Mouse (Mus musculus) cerebellum, adult 8-10 months (tissue): ENCODE measurements around the gene Nsmce4a.
A peak's percentile ranks its signal among the peaks of the same experiment; 100 is the strongest.

Experiments
- DNase-seq: peaks from one replicate; pipeline ENCODE4 v3.0.0; 2022

Nsmce4a gene

DNA sequence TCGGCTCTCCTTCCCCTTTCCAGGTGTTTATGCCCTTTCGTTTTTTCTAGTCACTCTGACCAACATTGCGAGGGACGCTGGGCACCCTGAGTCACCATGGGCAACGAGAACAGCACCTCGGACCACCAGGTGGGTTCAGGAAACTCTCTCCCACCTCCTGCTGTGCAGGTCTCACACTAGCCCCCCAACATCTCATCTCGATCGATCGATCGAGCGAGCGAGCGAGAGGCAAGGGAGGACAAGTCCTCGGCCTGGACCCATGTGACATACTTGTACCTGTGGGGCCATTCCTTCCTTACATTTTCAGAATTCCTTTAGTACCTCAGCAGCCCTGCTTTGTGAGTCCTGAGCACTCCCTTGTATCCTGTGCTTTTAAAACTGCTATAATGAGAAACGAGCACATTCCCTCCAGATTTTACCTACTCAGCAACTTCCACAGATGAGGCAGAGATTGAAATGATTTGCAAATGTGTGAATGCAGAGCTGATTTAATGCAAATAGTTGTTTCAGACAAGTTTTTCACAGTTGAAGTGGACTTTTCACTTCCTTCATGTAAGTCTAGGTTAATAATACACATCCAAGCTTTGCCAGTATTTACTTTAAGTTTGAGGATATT is 4.6 kb upstream of the Nsmce4a start, which contains the start of gene Tacc2:
TSS of gene Tacc2 (plus strand) at position 51 of the 616 bp plus-strand sequence.
- no peak for DNase-seq

DNA sequence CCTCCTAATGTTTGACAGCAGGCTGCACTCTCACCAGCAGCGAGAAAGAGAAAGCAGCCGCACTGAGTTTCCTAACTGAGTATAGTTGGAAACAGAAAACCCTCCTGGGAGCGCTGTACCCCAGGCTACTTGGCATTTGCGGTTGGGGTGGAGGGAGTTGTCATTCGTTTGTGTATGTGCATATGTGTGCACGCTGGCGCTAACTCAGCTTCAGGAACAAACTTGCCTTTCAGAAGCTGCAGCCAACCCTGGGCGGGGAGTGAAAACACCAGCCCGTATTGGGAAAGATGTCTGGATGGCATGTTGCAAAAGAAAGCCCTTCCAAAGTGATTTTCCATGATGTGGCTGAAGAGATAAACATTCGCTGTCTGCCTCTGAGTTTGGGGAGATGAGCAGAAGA is 4.1 kb upstream of the Nsmce4a start:
- no peak for DNase-seq

DNA sequence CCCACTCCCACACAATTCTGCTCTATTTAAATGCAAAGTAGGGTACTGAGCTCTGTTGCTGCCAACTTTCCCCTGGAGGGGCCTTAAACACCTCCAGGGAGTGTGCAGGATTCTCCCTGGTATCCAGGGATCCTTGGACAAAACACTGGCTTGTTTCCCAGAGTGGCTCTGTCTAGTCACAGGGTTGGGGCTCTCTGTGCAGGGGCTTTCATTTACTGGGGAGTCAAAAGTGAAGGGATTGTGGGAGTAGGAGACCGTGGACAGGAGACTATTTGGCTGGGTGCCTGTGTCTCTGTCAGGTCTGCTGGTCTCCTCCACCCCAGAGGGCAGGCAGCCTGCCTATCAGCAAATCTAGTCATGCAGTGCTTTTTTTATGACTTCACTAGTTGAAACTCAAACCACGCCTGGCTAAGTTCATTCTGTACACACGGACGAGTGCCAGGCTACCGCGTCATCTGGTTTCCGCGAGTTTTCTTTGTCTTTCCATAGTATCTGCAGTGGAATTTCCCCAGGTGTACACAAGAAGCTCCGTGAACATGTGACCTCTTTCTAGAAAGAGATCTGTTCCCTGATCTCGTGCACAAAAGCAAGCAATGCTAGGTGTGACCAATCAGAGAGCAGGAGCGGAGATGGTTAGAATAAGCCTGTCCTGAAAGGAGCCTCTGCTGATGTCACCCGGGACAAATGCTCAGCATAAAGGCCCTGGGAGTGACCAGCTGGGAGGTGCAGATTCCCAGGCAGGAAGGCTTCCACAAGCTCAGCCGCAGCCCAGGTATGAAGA is 1.5 kb upstream of the Nsmce4a start:
- no peak for DNase-seq

DNA sequence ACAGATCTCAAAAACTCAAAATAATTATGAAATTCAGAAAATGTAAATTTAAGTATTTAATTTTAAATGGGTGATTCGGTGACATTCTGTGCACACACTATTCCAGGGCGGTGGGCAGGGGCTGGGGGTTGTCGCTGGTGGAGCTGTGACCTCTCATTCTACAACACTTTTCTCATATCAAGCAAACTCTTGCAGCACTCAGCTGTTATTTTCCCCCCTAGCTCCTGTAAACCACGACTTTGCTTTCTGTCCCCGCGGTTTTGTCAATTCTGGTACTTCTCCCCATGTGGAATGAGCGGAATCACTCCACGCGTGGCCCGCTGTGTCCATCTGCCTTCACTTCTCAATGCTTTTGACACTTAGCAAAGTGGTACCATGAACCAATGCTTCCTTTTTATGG is 828 bp upstream of the Nsmce4a start:
- no peak for DNase-seq

DNA sequence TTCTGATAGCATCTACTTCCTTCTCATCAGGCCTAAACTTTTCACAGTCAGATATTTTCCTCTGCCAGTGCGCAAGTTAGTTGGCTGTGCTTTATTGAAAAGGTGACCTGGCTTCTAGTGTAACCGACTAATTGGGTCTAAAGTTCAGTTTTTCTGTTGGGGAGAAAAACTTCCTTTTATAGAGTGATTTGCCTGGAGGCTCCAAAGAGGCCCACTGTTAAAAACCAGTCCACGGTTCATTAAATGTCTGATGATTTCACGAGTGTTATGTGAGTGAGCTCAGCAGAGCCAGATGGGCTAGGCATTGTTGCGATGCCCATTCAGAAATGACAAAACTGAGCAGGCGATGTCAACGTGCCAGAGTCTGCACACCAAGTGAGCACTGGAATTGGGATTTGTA is 2.4 kb downstream of the Nsmce4a start:
- no peak for DNase-seq

DNA sequence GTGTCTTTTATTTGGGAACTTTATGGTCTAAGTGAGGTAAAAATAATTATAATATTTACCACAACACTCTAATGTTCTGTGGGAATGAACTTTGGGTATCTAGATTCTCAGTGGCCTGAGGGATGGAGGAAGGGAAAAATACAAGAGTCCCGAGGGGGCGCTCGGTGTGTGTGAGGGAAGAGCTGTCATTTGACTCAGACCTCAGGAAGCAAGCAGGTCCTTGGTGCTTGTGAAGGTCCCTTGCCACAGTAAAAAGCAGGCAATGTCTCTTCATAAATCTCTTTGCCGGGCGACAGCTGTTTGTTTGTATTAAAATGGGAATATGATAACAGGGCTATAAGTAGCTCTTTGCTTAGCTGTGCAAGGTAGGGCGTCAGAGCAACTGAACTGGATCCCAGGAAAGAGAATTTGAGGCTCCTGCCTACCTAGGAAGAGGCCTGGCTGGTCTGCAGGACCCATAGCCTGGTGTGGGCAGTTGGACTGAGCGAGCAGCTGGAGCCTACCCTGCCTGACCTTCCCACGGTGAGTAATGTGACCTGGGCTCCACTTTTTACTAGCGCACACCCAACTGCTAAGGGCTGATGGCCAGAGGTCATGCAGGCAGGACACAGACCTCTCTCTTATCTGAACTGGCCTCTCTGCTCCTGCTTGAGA is 4.0 kb downstream of the Nsmce4a start:
- no peak for DNase-seq

DNA sequence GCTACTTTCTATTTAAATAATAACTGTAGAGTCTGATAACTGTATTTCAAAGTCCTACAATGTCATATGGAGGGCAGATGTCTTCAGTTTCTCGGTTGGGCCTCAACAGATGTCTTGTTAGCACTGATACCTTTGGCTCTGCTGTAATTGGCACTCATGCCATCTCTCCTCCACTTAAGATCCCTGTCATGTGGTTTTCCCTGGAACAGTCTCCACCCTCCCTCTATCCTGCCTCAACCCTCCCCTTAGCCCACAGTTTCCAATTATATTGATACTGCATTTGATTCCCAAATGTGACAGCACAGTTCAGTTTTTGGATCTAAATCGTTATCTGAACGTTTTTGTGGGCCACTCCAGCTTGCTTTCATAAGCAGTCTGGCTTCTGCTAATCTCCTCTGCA is 8.3 kb downstream of the Nsmce4a start:
- DNase-seq, result no peak

DNA sequence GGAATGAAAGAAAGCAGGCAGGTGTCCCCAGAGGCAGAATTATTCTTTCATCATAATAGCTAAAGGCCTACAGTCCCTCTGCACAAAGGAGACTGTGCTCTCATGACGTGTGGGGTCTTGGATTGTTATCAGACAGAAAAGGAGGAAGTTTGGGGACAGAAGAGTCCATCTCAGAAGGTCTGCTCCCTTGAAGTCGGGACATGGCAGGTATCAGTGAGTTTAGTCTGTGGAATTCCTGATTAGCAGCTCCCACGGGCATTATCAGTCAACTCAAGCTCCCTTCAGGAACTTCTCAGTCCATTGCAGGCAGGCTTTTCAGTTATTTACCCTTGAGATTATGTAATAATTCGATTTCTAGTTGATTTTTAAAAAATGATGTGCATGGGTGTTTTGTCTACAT is 9.0 kb downstream of the Nsmce4a start:
- no peak for DNase-seq

DNA sequence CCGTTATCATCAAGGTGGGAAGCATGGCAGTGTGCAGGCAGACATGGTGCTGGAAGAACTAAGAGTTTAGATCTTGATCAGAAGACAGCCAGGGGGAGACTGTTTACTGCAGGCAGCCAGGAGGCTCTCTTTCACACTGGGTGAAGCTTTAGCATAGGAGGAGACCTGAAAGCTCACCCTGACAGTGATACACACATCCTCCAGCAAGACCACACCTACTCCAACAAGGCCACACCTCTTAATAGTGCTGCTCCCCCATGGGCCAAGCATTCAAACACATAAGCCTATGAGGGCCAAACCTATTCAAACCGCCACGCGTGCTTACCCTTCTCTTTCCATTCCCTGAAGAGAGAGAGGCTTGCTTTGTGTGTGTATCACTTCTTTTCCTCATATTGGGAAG is 9.6 kb downstream of the Nsmce4a start:
- no peak for DNase-seq

DNA sequence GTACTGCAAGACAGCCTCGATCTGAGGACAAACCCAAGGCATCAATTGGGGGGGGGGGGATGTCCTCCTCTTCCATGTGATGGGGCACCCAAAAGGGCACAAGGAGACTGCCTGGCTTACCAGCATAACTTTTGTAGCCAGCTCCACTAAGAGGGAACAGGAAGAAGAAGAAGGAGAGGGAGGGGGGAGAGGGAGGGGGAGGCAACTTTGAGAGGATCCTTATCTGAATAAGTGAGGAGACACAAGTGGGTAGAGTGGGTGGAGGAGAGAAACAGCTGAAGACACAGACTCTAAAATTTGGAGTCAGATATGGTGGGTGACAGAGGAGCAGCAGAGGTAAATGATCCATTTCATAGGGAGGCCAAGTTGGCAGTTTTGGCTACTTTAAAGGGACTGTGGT is 12.0 kb downstream of the Nsmce4a start:
- no peak for DNase-seq

DNA sequence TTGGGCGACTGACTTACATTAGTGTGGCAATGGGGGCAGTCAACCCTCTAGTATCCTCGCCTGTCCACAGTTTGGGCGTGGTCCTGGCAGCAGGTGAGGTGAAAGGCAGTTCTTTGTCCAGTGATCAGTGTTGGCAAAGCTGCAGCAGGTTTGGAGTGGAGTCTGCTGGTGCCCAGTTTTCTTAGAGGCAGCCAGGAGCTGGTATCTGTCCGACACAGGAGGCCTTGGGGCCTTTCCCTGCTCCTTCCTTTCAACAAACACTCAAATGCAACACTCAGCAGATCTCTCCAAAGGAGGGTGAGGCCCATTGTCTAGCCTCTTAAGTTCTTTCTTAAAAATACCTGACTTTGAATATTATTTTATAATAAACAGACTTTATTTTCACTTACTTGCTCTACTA is 14.3 kb downstream of the Nsmce4a start:
- DNase-seq, result no peak

DNA sequence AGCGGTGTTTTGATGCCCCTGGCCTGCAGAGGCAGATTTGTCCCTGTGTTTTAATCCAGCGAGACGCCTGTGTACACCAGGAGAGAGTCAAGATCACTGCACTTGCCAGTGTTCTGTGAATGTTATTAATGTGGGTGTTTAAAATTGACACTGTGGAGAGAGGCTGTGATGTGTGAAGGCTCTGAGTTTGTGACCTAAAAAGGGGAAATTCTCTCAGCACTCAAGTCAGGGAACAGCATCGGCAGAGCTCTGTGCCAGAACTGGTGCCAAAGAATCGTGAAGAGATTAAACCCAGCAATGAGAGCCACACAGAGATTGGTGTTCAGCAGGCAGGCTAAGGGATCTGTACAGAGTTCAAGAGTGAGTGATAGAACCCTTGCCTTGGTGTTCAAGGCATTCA is 17.3 kb downstream of the Nsmce4a start:
- DNase-seq, result no peak

DNA sequence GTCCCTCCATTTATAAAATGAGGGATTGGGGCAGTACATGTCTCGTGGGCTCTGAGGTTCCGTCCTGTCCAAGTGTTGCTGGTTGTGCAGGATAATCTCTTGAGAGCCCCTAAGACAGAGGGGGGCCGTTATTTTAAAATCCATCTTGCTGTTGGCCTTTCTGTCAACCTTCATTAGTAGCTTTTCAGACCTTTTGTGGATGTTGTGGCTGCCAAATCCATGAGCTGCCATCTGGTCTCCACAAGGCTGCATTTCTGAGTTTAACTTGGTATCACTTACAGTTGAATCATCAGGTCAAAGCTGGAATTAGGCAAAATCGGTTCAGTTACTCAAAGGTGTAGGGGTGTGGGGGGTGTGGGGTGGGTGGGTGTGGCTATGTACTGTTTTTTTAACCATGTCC is 19.6 kb downstream of the Nsmce4a start:
- peak; percentile 59 for DNase-seq

DNA sequence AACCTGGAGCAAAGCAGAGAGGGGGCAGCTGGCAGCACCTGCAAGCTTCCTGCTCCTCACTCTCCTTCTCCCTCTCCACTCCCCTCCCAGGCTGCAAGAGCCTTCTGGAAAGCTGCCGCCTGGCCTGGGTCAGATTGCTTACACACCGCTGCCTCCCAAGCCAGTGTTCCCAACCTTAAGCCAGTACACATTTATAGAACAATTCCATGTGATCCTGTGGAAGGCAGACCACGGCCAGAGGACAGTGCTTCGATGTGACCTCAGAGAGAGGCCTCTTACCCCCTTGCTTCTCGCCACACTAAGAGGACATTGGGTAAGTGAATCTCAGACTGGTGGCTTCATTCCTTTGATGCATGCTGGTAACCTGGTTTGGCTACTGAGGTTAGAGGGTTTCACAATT is 20.1 kb downstream of the Nsmce4a start:
- peak; percentile 70 for DNase-seq

DNA sequence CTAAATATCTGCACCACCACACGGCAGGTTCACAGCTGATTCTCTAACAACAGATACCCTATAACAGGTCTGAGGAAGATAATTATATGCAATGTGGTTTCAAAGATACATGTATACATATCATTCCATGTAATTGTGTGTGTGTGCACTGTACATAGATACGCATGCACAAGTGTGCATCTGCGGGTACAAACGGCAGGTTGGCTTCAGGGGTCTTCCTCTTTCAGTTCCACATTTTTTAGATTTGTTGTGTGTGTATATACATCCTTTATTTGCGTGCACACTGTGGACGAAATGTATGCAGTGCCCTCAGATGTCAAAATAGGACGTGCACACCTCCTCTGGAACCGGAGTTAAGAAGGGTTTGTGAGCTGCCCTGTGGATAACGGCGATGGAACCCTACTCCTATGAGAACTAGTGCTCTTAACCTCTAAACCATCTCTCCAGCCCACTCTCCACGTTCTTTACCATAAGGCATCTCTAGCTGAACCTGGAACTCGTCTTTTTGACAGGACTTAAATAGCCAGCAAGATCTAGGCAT is 25.2 kb downstream of the Nsmce4a start:
- no peak for DNase-seq

DNA sequence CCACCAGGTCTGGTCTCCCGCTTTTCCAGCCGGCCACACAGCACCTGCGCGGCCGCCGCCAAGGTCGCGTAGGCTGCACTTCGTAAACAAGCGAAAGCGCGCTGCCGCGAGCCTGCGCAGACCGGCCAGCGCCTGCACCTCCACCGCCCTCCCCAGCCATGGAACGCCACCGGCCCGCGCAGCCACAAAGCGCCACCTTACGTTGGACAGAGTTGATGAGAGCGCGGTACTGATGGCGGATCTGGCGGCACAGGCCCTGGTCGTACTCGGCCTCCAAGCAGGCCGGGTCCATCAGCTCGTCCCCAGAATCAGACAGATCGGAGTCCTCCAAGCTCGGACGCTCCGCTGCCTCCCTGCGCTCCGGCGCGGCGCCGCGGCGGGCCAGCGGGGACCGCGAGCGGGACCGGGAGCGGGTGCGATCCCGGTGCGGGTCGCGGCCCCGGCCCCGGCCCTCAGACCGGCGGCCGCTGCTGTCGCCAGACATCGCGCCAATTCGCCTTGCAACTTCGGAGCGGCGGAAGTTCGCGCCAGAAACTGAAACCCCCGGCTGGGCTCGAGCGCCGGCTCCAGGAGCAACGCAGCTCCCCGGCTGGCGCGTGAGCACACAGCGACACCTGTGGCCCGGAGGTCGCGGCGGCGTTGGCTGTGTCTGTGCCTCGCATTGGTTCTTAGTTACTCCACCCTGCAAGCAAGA is 26.0 kb downstream of the Nsmce4a start:
- DNase-seq, result peak; percentile 90

DNA sequence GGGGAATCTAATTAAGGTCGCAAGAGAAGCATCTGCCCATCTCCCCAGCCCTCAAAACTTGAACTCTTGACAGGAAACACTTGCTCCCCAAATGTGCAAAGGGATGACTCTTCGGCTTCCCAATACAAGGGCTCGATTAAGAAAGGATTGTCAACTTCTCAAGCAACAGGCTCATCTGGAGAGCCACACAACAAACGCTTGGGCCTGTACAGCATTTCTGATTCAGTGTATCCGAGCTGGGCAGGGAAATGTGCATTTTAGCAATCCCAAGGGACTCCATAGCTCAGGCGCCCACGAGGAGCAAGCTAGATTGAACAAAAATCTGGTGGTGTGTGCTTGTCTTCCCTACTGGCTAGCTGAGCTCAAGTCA is 26.5 kb downstream of the Nsmce4a start:
- no peak for DNase-seq

DNA sequence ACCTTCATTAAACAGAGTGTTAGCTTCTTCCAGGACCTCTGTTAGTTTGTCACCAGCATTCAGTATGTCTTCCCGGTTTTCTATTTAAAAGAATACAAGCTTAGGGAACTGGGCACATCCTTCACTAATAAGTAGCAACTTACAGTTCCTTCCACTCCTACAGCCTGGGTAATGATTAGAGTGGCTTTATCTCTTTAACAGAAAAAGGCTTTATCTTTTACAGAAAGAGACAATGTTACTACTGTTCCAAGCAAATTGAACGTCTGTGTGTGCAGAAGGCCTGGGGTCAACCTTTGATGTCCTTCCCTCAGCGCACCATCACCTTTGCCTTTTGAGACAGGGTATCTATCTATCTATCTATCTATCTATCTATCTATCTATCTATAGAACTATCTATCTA is 27.0 kb downstream of the Nsmce4a start:
- no peak for DNase-seq

DNA sequence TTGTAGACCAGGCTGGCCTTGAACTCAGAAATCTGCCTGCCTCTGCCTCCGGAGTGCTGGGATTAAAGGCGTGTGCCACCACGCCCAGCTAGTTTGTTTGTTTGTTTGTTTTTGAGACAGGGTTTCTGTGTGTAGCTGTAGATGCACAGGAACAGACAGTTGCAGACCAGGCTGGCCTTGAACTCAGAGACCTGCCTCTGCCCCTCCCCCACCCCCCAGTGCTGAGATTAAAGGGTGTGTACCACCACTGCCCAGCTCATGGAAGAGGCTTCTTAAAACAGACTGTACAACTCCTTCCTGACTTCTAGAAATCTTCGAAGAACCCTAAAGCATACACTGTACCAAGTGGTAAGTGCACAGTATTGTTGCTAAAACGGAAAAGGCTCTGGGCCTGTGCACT is 27.5 kb downstream of the Nsmce4a start:
- DNase-seq, result no peak

DNA sequence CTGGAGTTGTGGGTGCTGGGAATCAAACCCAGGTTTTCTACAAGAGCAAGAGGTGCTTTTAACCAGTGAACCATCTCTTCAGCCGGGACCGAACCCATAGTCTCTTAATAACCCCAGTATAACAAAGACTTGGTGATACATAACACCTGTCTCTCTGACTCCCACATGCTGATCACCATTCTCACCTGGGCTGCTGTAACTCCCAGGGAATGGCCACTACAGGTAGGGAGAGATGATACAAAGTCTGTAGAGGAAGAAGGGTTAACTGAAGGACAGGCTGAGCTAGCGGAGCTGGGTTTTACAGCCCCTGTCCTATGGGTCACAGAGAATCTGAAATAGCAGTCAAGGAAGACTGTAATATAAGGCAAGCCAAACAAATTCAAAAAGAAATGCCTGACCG is 29.7 kb downstream of the Nsmce4a start:
- DNase-seq, result no peak

DNA sequence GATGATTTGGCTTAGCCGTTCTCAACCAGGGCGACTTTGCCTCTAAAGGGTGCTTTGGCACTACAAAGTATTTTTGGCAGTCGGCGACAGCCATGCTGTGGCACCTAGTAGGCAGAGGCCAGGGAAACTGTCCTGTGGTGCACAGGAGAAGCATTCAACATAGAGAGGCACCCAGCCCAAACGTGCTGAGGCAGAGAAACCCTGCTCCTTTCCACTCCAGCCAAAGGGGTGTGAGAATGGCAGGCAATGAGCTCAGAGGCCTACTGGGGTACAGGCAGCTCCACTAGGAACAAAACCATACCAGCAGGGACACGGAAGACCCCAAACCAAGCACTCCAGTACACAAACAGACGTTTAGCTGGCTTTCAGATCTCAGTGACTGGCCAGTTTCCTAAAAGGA is 32.7 kb downstream of the Nsmce4a start:
- no peak for DNase-seq

DNA sequence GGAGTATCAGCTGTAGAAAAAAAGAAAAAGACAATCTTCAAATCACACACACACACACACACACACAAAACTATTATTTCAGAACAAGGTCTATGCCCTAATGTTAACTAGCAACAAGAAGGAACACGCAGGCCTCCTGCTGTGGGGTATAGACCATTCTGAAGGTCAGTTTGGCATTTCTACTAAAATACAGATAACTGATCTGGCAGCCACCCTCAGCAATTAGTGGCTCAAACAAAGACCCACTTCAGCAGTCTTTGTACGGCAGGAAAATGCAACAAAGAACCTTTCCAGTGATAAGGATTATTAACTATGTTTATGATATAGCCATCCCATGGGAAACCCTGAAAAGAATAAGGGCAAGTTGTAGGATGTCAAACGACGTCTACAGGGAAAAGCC is 35.9 kb downstream of the Nsmce4a start:
- no peak for DNase-seq

DNA sequence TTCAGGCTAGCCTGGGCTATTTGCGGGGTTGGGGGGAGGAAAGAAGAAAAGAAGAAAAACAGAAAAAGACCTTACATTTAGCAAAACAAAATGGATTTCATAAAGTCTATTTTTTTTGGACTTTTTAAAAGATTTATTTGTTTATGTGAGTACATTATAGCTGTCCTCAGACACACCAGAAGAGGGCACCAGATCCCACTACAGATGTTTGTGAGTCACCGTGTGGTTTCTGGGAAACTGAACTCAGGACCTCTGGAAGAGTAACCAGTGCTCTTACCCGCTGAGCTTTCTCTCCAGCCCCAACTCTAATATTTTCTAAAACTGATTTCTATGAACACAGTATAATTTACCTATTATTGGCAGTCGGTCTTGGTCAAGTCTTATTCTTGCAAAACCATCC is 37.7 kb downstream of the Nsmce4a start:
- DNase-seq, result no peak
